Mouse (Mus musculus) embryo, embryonic 11.5 days (tissue): ENCODE measurements around the gene Cdk2ap2.
A peak's percentile ranks its signal among the peaks of the same experiment; 100 is the strongest.

Experiments
- DNase-seq: peaks from one replicate; pipeline ENCODE4 v3.0.0-alpha.2; 2012; ENCODE audit warnings: low read depth, low spot score

The Cdk2ap2 gene

GRCm38 (mm10) chr19:4136463-4136862 lies 39.5 kb downstream of the Cdk2ap2 start:
- no peak for DNase-seq

GRCm38 (mm10) chr19:4137913-4138312 lies 40.9 kb downstream of the Cdk2ap2 start:
- no peak for DNase-seq

GRCm38 (mm10) chr19:4139446-4139845 lies 42.5 kb downstream of the Cdk2ap2 start, which contains the start of gene Gpr152:
Gene Gpr152 (plus strand): TSS chr19:4139787.
- no peak for DNase-seq

- DNase-seq, result no peak
Measured at GRCm38 (mm10) chr19:4140147-4140546, 43.2 kb downstream of the Cdk2ap2 start.

- DNase-seq, result no peak
Measured at GRCm38 (mm10) chr19:4142416-4143173, 45.6 kb downstream of the Cdk2ap2 start.

GRCm38 (mm10) chr19:4143759-4144268 lies 46.8 kb downstream of the Cdk2ap2 start, which contains the start of gene Cabp4:
Gene Cabp4 (minus strand): TSS chr19:4144033.
- DNase-seq, result no peak

GRCm38 (mm10) chr19:4144550-4145498 lies 47.8 kb downstream of the Cdk2ap2 start:
- no peak for DNase-seq

GRCm38 (mm10) chr19:4145936-4146335 lies 49.0 kb downstream of the Cdk2ap2 start:
- no peak for DNase-seq

GRCm38 (mm10) chr19:4146366-4147021 lies 49.5 kb downstream of the Cdk2ap2 start:
- DNase-seq, result no peak

- DNase-seq, result no peak
Measured at GRCm38 (mm10) chr19:4147022-4147405, 50.0 kb downstream of the Cdk2ap2 start.

GRCm38 (mm10) chr19:4147782-4148490 lies 51.0 kb downstream of the Cdk2ap2 start:
- no peak for DNase-seq

- peak; percentile 89 for DNase-seq
Measured at GRCm38 (mm10) chr19:4148491-4148806, 51.5 kb downstream of the Cdk2ap2 start, which contains the start of gene Coro1b. Gene Coro1b (plus strand): TSS chr19:4148619.
